Mouse (Mus musculus): ENCODE results near the gene Ube2d3. TPM values are rescaled to one million over a fixed set of nuclear protein-coding genes. Genes with fewer than 3 reads are reported as not detected.
A peak's percentile ranks its signal among the peaks of the same experiment; 100 is the strongest.

Gene Ube2d3
- polyA plus RNA-seq, 1 experiment from 2014 or later = 425 TPM

DNA sequence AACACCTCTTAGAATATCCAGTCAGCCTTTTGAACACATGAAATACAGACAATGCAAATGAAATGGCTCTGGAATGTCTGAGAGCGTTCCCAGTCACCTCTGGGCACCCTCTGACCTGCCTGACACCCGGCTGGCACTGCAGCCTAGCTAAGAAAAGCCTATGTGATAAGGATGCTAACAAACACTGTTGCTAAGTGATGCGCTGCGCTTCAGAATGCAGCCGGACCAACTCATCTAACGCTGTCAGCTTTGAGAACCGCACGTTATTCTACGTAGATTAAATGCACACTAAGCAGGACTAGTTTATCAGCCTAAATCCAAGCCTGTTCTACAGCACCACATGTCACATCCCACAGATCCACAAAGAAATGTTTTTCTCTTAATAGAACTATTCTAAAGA lies 26.1 kb upstream of the Ube2d3 start:
- no peak overlapping the region for H3K27ac ChIP-seq (replicated peaks)
- no peaks in the 10 kb centered on the region for H3K27me3 ChIP-seq
- ATAC-seq (ENCODE audit: low read depth) = no peak
- H3K9me3 ChIP-seq = no peaks in the 10 kb centered on the region
- H3K36me3 ChIP-seq = peaks cover 31% of the 10 kb centered on the region
- no peak overlapping the region for H3K9ac ChIP-seq
- no peak overlapping the region for H3K4me2 ChIP-seq
- WGBS = 28% methylated on average over 9 of the region's 9 CpGs
- H3K4me1 ChIP-seq (replicated peaks) = peaks cover 22% of the 10 kb centered on the region
- no peak overlapping the region for H3K4me3 ChIP-seq

- no peak overlapping the region for H3K4me2 ChIP-seq
- H3K36me3 ChIP-seq = peaks cover 5% of the 10 kb centered on the region; the same call in 1 of the 2 replicates
- no peaks in the 10 kb centered on the region for H3K27me3 ChIP-seq
- H3K9me3 ChIP-seq = no peaks in the 10 kb centered on the region
- H3K9ac ChIP-seq = no peak overlapping the region
- no peak overlapping the region for H3K4me3 ChIP-seq
- no peak overlapping the region for H3K27ac ChIP-seq (replicated peaks)
- H3K4me1 ChIP-seq (replicated peaks) = peaks cover 30% of the 10 kb centered on the region
- no peak for ATAC-seq (ENCODE audit: low read depth)
- WGBS = 92% methylated on average over 3 of the region's 3 CpGs
Observed at GRCm38 (mm10) chr3:135417245-135417644, 20.7 kb upstream of the Ube2d3 start.

DNA sequence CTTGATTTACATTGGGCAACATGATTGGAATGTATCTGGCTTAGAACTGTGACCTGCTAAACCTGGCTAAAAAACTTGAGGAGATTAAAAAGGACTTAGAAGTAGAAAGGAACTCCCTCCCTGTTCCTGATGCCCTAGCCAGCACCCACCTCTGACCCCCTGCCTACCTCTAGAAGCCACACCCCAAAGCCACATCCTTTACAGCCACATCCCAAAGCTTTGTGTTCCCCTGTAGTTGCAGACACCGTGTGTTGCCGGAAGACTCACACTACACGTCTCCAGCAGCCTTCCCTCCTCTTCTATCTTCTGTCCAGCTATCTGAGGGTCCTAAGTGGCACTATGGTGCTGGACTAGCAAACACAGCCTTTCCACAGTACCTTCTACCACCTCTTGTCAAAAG lies 20.1 kb upstream of the Ube2d3 start:
- peaks cover 29% of the 10 kb centered on the region for H3K4me1 ChIP-seq (replicated peaks)
- no peak for ATAC-seq (ENCODE audit: low read depth)
- H3K4me2 ChIP-seq = no peak overlapping the region
- WGBS = 89% methylated on average over 3 of the region's 3 CpGs
- H3K4me3 ChIP-seq = no peak overlapping the region
- no peak overlapping the region for H3K27ac ChIP-seq (replicated peaks)
- no peaks in the 10 kb centered on the region for H3K27me3 ChIP-seq
- peaks cover 5% of the 10 kb centered on the region; the same call in 1 of the 2 replicates for H3K36me3 ChIP-seq
- no peak overlapping the region for H3K9ac ChIP-seq
- H3K9me3 ChIP-seq = no peaks in the 10 kb centered on the region

GRCm38 (mm10) chr3:135420542-135421309 lies 17.2 kb upstream of the Ube2d3 start:
- Histone ChIP-seq H3K9ac (0 out of 2 replicates have a peak overlapping the region, but pooled peaks have one; percentile 18), H3K27me3 (no peaks in the 10 kb centered on the region), H3K27ac (replicated peaks) (no peak overlapping the region), H3K4me2 (no peak overlapping the region), H3K4me3 (no peak overlapping the region), H3K9me3 (no peaks in the 10 kb centered on the region), H3K36me3 (peaks cover 5% of the 10 kb centered on the region; the same call in 1 of the 2 replicates), H3K4me1 (replicated peaks) (peaks cover 25% of the 10 kb centered on the region)
- 90% methylated on average over 9 of the region's 9 CpGs for WGBS
- ATAC-seq (ENCODE audit: low read depth) = no peak

- Histone ChIP-seq H3K36me3 (peaks cover 3% of the 10 kb centered on the region; the same call in 1 of the 2 replicates), H3K4me2 (no peak overlapping the region), H3K27me3 (no peaks in the 10 kb centered on the region), H3K27ac (replicated peaks) (no peak overlapping the region), H3K9me3 (no peaks in the 10 kb centered on the region), H3K9ac (0 out of 2 replicates have a peak overlapping the region, but pooled peaks have one; percentile 18), H3K4me1 (replicated peaks) (peaks cover 25% of the 10 kb centered on the region), H3K4me3 (no peak overlapping the region)
- ATAC-seq (ENCODE audit: low read depth) = no peak
Observed at GRCm38 (mm10) chr3:135421310-135421594, 16.7 kb upstream of the Ube2d3 start.

- H3K27ac ChIP-seq (replicated peaks) = peak overlapping the region; percentile 96
- no peaks in the 10 kb centered on the region for H3K9me3 ChIP-seq
- H3K27me3 ChIP-seq = no peaks in the 10 kb centered on the region
- peak overlapping the region; percentile 72 for H3K9ac ChIP-seq
- H3K4me2 ChIP-seq = peak overlapping the region; percentile 62
- H3K36me3 ChIP-seq = no peaks in the 10 kb centered on the region
- H3K4me3 ChIP-seq = peak overlapping the region; percentile 57
- 31% methylated on average over 8 of the region's 8 CpGs for WGBS
- ATAC-seq (ENCODE audit: low read depth) = no peak; the same call in 1 of the 2 replicates
- peaks cover 25% of the 10 kb centered on the region for H3K4me1 ChIP-seq (replicated peaks)
Observed at GRCm38 (mm10) chr3:135422232-135422855, 15.6 kb upstream of the Ube2d3 start.

- Histone ChIP-seq H3K27me3 (no peaks in the 10 kb centered on the region), H3K9me3 (no peaks in the 10 kb centered on the region), H3K27ac (replicated peaks) (peak overlapping the region; percentile 96), H3K36me3 (no peaks in the 10 kb centered on the region), H3K9ac (peak overlapping the region; percentile 72), H3K4me3 (peak overlapping the region; percentile 57), H3K4me1 (replicated peaks) (peaks cover 25% of the 10 kb centered on the region), H3K4me2 (peak overlapping the region; percentile 79)
- under 1% methylated on average over 89 of the region's 103 CpGs for WGBS
- ATAC-seq (ENCODE audit: low read depth) = peak; percentile 99
Observed at GRCm38 (mm10) chr3:135422856-135423607, 14.9 kb upstream of the Ube2d3 start.

DNA sequence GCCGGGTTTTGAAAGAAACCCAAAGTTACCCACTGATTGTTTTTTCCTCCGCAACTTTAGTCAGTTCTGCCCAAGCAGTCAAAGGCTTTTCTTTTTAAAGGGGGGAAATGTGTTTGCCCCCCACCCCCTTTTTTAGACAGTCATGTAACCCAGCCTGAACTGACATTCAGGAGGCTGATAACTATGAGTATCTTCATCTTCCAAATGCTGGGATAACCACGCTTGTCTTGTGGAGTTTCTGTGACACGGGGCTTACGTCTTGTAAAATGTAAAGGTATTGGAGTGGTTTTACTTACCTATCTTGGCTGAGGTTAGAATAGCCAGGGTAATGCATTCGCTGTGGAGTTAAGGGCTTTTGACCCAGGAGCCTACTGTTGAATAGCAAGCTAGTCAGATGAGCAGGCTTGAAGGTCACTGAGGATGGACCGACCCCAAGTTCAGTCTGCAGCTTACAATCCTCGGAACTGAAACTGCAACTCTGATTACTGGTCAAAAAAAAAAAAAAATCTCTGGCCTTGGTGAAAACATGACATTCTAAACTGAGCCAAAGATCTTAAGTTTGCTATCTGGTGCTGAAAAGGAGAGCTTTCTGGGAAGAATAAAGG lies 14.2 kb upstream of the Ube2d3 start, which contains the start of gene Cisd2:
TSS of gene Cisd2 (minus strand) at position 318 of the 605 bp plus-strand sequence.
- Histone ChIP-seq H3K27ac (replicated peaks) (peak within 1 kb of the TSS; percentile 96), H3K4me2 (peak within 1 kb of the TSS; percentile 79), H3K4me1 (replicated peaks) (peaks cover 25% of the 10 kb centered on the region), H3K9ac (peak within 1 kb of the TSS; percentile 72), H3K36me3 (no peaks in the 10 kb centered on the region), H3K9me3 (no peaks in the 10 kb centered on the region), H3K4me3 (peak within 1 kb of the TSS; percentile 57), H3K27me3 (no peaks in the 10 kb centered on the region)
- ATAC-seq (ENCODE audit: low read depth) = peak; percentile 21
- WGBS = 3% methylated on average over 8 of the region's 8 CpGs

- Histone ChIP-seq H3K9ac (peak overlapping the region; percentile 75), H3K27ac (replicated peaks) (peak overlapping the region; percentile 100)
- 40% methylated on average over 14 of the region's 14 CpGs for WGBS
Observed at GRCm38 (mm10) chr3:135436901-135437616, 890 bp upstream of the Ube2d3 start.

DNA sequence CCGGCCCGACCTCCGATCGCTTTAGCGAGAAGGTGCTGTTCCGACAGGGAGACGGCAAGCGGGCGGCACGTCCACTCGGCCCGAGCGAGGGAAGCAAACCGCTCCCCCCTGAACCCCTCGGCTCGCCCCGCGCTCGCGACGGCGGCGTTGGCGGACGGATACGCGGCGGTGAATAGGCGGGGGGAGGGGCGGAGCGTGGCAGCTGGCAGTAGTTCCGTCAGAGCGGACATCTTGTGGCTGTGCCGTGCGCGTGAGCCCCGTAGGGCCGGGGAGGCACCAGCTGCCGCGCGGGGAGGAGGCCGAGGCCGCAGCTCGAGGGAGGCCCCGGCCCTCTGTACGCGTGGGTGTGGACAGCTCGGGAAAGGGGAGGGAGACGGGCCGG lies 573 bp downstream of the Ube2d3 start:
- H3K27ac ChIP-seq (replicated peaks) = peak overlapping the region; percentile 100
- peak overlapping the region; percentile 94 for H3K4me3 ChIP-seq
- peak overlapping the region; percentile 97 for H3K9ac ChIP-seq
- H3K4me2 ChIP-seq = peak overlapping the region; percentile 89
- under 1% methylated on average over 48 of the region's 50 CpGs for WGBS
- H3K27me3 ChIP-seq = no peaks in the 10 kb centered on the region
- no peaks in the 10 kb centered on the region for H3K9me3 ChIP-seq
- ATAC-seq (ENCODE audit: low read depth) = peak; percentile 85
- peaks cover 40% of the 10 kb centered on the region for H3K4me1 ChIP-seq (replicated peaks)
- H3K36me3 ChIP-seq = 0 out of 2 replicates have a peak, but pooled peaks cover 7% of the 10 kb centered on the region

More at GRCm38 (mm10) chr3:135436901-135437616, 890 bp upstream of the Ube2d3 start:
- Histone ChIP-seq H3K36me3 (0 out of 2 replicates have a peak, but pooled peaks cover 3% of the 10 kb centered on the region), H3K9me3 (no peaks in the 10 kb centered on the region), H3K4me1 (replicated peaks) (peaks cover 29% of the 10 kb centered on the region), H3K4me3 (peak overlapping the region; percentile 94), H3K27me3 (no peaks in the 10 kb centered on the region), H3K4me2 (peak overlapping the region; percentile 60)
- no peak for ATAC-seq (ENCODE audit: low read depth)

- H3K9me3 ChIP-seq = no peaks in the 10 kb centered on the region
- peak overlapping the region; percentile 100 for H3K27ac ChIP-seq (replicated peaks)
- 0 out of 2 replicates have a peak, but pooled peaks cover 5% of the 10 kb centered on the region for H3K36me3 ChIP-seq
- H3K4me2 ChIP-seq = peak overlapping the region; percentile 89
- H3K9ac ChIP-seq = peak overlapping the region; percentile 97
- no peaks in the 10 kb centered on the region for H3K27me3 ChIP-seq
- ATAC-seq (ENCODE audit: low read depth) = peak; percentile 64
- peaks cover 44% of the 10 kb centered on the region for H3K4me1 ChIP-seq (replicated peaks)
- H3K4me3 ChIP-seq = peak overlapping the region; percentile 94
- WGBS = under 1% methylated on average over 55 of the region's 76 CpGs
Observed at GRCm38 (mm10) chr3:135438913-135439531, 1.1 kb downstream of the Ube2d3 start.

All from neural tube, embryonic 13.5 days (tissue).